Mouse (Mus musculus): Measurements from ENCODE around the gene Stxbp3.

DNA sequence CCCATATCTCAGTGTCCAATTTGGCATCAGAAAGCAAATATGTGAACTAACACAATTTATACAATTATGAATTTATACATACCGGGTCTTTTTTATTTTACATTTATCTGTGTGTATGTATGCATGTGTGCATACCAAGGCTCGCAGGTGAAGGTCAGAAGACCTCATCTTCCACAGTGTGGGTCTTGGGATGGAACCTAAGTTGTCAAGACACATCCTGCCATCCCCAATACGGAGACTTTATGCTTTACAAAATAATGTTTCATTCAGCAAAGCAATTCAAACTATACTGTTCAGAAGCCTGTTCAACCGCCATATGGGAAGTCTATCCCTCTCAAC is 359 bp upstream of the Stxbp3 start:
- TF ChIP-seq MYOD1 (IDR thresholded peaks at IDR 0.05; ENCODE audit: control insufficient read depth, insufficient read length, low read depth) = no peak
- no peak for TF ChIP-seq CTCF (IDR thresholded peaks at IDR 0.05; ENCODE audit: control insufficient read depth, insufficient read depth, insufficient read length)
- no peak for TF ChIP-seq USF1 (IDR thresholded peaks at IDR 0.05; ENCODE audit: low read depth)

All from C2C12 (cell line).